26 mouse cellular contexts compared by ENCODE assay signal in the genomic region with DNA sequence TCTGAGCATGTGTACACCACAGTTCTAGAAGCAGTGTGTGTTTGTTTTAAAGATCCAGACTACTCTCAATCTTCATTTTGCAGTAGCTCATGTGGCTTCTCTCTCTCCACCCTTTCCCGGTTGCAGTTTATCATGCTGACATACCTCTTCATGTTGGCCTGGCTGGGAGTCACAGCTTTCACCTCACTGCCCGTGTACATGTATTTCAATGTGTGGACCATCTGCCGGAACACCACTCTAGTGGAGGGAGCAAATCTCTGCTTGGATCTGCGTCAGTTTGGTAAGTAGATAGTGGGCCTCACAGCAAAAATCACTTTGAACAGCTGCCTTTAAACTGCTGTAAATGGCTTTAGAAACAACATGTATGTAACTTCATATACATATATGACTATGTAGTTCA.
"Had no signal": no experiment of that assay in that cellular context is flagged by ENCODE, and none has a peak within 500 bp of the region (broad histone marks: within the 10 kb centered on the region; RNA-seq: fewer than 3 reads in every experiment).

No protein-coding gene starts in this region.

- ATAC-seq: liver, embryonic 12.5 days had no signal

- DNase-seq: kidney, adult 9 months; kidney, postnatal 14 days; kidney, postnatal 4 days; layer of hippocampus, adult 9-11 months; liver; lung, adult 18-20 months; lung, postnatal 10 days; lung, postnatal 36 days; midbrain, embryonic 14.5 days; right cerebral cortex, adult 18-20 months; right cerebral cortex, postnatal 14 days; right cerebral cortex, postnatal 4 days; thymus, adult 2 months; thymus, postnatal 14 days; thymus, postnatal 4 days had no signal

- H3K9me3 ChIP-seq: limb, embryonic 10.5 days; limb, embryonic 13.5 days; liver, embryonic 12.5 days; liver, embryonic 15.5 days; lung, embryonic 15.5 days; megakaryocyte, embryonic 14.5 days; midbrain, embryonic 10.5 days; neural tube, embryonic 12.5 days; neural tube, embryonic 15.5 days had no signal

- H3K27ac ChIP-seq: left cerebral cortex, adult 2 months; limb, embryonic 10.5 days; limb, embryonic 13.5 days; liver, embryonic 12.5 days; liver, embryonic 15.5 days; lung, embryonic 15.5 days; midbrain, embryonic 10.5 days; neural tube, embryonic 12.5 days; neural tube, embryonic 15.5 days; stomach, postnatal 0 days had no signal

- H3K4me2 ChIP-seq: limb, embryonic 13.5 days; liver, embryonic 12.5 days; liver, embryonic 15.5 days; lung, embryonic 15.5 days; neural tube, embryonic 12.5 days; neural tube, embryonic 15.5 days had no signal

- H3K4me3 ChIP-seq: left cerebral cortex, adult 2 months; limb, embryonic 10.5 days; limb, embryonic 13.5 days; liver, embryonic 12.5 days; liver, embryonic 15.5 days; lung, embryonic 15.5 days; megakaryocyte, embryonic 14.5 days; midbrain, embryonic 10.5 days; neural tube, embryonic 12.5 days; neural tube, embryonic 15.5 days had no signal

- H3K4me1 ChIP-seq: limb, embryonic 10.5 days; limb, embryonic 13.5 days; liver, embryonic 12.5 days; liver, embryonic 15.5 days; lung, embryonic 15.5 days; megakaryocyte, embryonic 14.5 days; midbrain, embryonic 10.5 days; neural tube, embryonic 12.5 days; neural tube, embryonic 15.5 days had no signal

- H3K9ac ChIP-seq: limb, embryonic 13.5 days; liver, embryonic 12.5 days; liver, embryonic 15.5 days; lung, embryonic 15.5 days; neural tube, embryonic 12.5 days; neural tube, embryonic 15.5 days had no signal

- H3K27me3 ChIP-seq: limb, embryonic 13.5 days; liver, embryonic 12.5 days; liver, embryonic 15.5 days; lung, embryonic 15.5 days; megakaryocyte, embryonic 14.5 days; neural tube, embryonic 12.5 days; neural tube, embryonic 15.5 days had no signal

- H3K36me3 ChIP-seq: limb, embryonic 10.5 days; limb, embryonic 13.5 days; liver, embryonic 12.5 days; liver, embryonic 15.5 days; lung, embryonic 15.5 days; midbrain, embryonic 10.5 days had no signal
